Comparison of ENCODE assay signal across 8 mouse cellular contexts in the genomic region with DNA sequence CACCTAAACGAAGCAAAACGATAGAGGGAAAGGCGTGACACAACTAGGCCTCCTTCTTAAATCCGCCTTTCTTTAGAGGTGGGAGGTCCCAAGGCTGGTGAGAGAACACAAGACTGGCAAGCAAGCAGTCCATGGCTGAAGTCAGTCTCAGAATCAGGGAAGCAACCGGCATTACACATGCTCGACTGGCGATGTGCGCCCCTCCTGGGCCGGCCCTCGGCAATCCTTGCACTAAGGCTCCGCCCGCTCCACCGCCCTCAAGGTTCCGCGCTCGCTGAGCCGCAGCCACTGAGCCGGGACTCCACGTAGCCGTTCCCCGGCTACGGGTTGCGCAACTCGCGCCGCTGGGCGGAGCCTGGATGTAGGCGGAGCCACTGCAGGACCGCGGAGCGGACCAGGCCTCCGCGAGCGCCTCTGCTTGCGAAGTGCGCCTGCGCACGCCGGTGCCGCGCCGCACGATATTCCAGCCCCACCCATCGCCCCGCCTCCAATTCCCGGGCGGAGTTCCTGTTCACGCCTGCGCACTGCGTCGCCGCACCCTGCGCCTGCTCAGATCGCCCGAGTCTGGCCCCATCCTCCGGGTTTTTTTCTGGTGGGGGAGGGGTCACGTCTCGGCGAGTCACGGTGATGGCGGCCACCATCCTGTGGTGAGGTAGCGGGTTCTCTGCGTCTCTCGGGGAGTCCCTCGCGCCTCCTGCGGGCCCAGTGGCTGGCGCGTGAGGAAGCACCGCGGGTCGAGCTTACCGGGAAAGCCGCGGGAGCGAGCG. TPM values are rescaled to one million over a fixed set of nuclear protein-coding genes. Genes with fewer than 3 reads are reported as not detected.
A peak's percentile ranks its signal among the peaks of the same experiment; 100 is the strongest.
DNase-seq lines count a peak whose midpoint lies in the region; ATAC-seq and TF ChIP-seq lines count a peak whose summit lies in the region.

A gene (plus strand): TSS at position 592 of the 767 bp plus-strand sequence.

- peak; percentile 96 for DNase-seq in WW6 (ENCODE audit: low read depth, low spot score)
- DNase-seq in cerebellum, postnatal 4 days (ENCODE audit: low spot score in 2 of 2): peak; percentile 100
- DNase-seq in gastrocnemius, adult 2 months: peak; percentile 100
- peak; percentile 100 for DNase-seq in hindbrain, postnatal 0 days (ENCODE audit: low spot score)
- peak; percentile 100 for DNase-seq in left cerebral cortex, adult 2 months (ENCODE audit: extremely low spot score in 1 of 2, low spot score in 2 of 2)
- peak; percentile 100 for DNase-seq in right cerebral cortex, adult 2 months (ENCODE audit: low spot score in 2 of 2)
- peak; percentile 100 for DNase-seq in urinary bladder, postnatal 14 days (ENCODE audit: low spot score)

- WGBS in hindbrain, postnatal 0 days: under 1% methylated on average over 77 of the region's 77 CpGs

- peak; percentile 99 for ATAC-seq in hindbrain, postnatal 0 days
- ATAC-seq in megakaryocyte, adult 5-6 weeks (ENCODE audit: poor library complexity, severe bottlenecking): peak; percentile 91

- peak within 1 kb of the TSS; percentile 96 for H3K9ac ChIP-seq in hindbrain, postnatal 0 days (replicated peaks; ENCODE audit: low read length)

- intact Hi-C loops in gastrocnemius, adult 2 months (cut with DNase I): no loop called here
- intact Hi-C loops in left cerebral cortex, adult 2 months (cut with DNase I): loop anchor here (2.0 kb wide), 1 partner anchor 19 kb away; no protein-coding TSS in a partner anchor

- peak within 1 kb of the TSS; percentile 99 for H3K27ac ChIP-seq in gastrocnemius, adult 2 months
- peak within 1 kb of the TSS; percentile 95 for H3K27ac ChIP-seq in hindbrain, postnatal 0 days
- peak within 1 kb of the TSS; percentile 99 for H3K27ac ChIP-seq in left cerebral cortex, adult 2 months

- peaks cover 5% of the 10 kb centered on the region; the same call in 1 of the 2 replicates for H3K4me1 ChIP-seq in hindbrain, postnatal 0 days (ENCODE audit: insufficient read depth, low read length)

- H3K4me2 ChIP-seq in hindbrain, postnatal 0 days (ENCODE audit: low read depth, low read length): peak within 1 kb of the TSS; percentile 72

- no peaks in the 10 kb centered on the region for H3K9me3 ChIP-seq in hindbrain, postnatal 0 days (ENCODE audit: low read length)

- no peaks in the 10 kb centered on the region for H3K36me3 ChIP-seq in hindbrain, postnatal 0 days (ENCODE audit: insufficient read depth, low read length)

- H3K27me3 ChIP-seq in hindbrain, postnatal 0 days (ENCODE audit: insufficient read depth, low read length): no peaks in the 10 kb centered on the region

- peak within 1 kb of the TSS; percentile 80 for H3K4me3 ChIP-seq in gastrocnemius, adult 2 months
- peak within 1 kb of the TSS; percentile 96 for H3K4me3 ChIP-seq in hindbrain, postnatal 0 days (ENCODE audit: low read length)
- peak within 1 kb of the TSS; percentile 85 for H3K4me3 ChIP-seq in left cerebral cortex, adult 2 months

- TF ChIP-seq CTCF in gastrocnemius, adult 2 months (IDR thresholded peaks at IDR 0.05): peak; percentile 20; the same call in 1 of the 2 replicates
- peak; percentile 54 for TF ChIP-seq CTCF in hindbrain, postnatal 0 days (IDR thresholded peaks at IDR 0.05; ENCODE audit: low read depth)
- peak; percentile 14 for TF ChIP-seq CTCF in left cerebral cortex, adult 2 months (IDR thresholded peaks at IDR 0.05)

RNA-seq across cellular contexts. Expression of the gene that starts here (rescaled TPM):
- total RNA-seq in gastrocnemius, adult 2 months (2021): 100 to 1,000 TPM; 112 to 134 TPM
- 282 and 307 TPM in 2 replicates for total RNA-seq in hindbrain, postnatal 0 days (2014; rRNA removed)
- 86.5 and 97.4 TPM in 2 replicates for polyA plus RNA-seq in hindbrain, postnatal 0 days (2015; fragmentation: Nextera tagmentation; extraction: Ambion mirVana)
- 100 to 1,000 TPM; 180 to 193 TPM for total RNA-seq in left cerebral cortex, adult 2 months (2021)
- 56.7 and 60.3 TPM in 2 replicates for total RNA-seq in megakaryocyte, adult 5-6 weeks (2015)
- total RNA-seq in megakaryocyte, adult 5-6 weeks (2017): 81.3 and 83.2 TPM in 2 replicates

Comparison
In these comparisons a context has a peak if more than half of its experiments do, and no peak if none do; other contexts are left out.
1. Peak in every context shown above with its lines: DNase-seq, ATAC-seq, H3K4me3 ChIP-seq and H3K27ac ChIP-seq.